Mouse (Mus musculus) embryonic fibroblast, embryonic 13.5 days (primary cell): Measurements from ENCODE around the gene Rnf151.

Experiments
- CTCF ChIP-seq: IDR thresholded peaks from 2 replicates; pipeline ENCODE4 v1.5.1; 2011; ENCODE audit warnings: mild to moderate bottlenecking, control low read depth, low read length, moderate library complexity, borderline replicate concordance; ENCODE audit not compliant: insufficient read depth
- POLR2A ChIP-seq: IDR thresholded peaks from 2 replicates; pipeline ENCODE4 v1.6.1; 2011; ENCODE audit warnings: low read depth, mild to moderate bottlenecking, control low read depth, low read length, moderate library complexity

DNA sequence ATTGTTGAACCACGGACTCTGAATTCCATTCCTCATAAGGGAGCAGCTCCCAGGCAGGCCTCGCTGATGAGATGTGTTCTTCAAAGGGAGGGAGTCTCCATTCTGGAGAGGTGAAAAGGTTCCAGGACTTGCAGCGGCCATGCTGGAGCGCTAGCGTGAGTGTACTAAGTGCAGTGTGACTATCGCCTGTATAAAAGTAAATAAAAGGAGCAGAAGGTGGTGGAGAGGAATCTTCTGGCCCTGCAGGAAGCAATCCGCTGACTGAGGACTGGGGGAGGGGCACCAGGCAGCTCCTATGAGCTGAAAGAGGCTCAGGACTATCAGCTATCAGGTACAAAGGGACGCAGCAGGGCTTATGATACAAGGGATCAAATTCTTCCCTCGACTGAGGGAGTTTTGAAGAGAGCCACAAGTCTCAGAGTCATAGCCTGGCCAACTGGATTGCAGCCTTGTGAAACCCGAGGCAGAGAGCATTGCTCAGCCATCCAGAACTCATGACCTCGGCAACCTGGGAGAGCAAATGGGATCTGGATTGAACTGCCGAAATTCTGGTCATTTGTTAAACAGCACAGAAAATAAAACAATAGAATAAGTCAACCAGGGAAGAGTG lies 48.5 kb upstream of the Rnf151 start:
- TF ChIP-seq CTCF (no peak), POLR2A (no peak)
